In the genomic region with DNA sequence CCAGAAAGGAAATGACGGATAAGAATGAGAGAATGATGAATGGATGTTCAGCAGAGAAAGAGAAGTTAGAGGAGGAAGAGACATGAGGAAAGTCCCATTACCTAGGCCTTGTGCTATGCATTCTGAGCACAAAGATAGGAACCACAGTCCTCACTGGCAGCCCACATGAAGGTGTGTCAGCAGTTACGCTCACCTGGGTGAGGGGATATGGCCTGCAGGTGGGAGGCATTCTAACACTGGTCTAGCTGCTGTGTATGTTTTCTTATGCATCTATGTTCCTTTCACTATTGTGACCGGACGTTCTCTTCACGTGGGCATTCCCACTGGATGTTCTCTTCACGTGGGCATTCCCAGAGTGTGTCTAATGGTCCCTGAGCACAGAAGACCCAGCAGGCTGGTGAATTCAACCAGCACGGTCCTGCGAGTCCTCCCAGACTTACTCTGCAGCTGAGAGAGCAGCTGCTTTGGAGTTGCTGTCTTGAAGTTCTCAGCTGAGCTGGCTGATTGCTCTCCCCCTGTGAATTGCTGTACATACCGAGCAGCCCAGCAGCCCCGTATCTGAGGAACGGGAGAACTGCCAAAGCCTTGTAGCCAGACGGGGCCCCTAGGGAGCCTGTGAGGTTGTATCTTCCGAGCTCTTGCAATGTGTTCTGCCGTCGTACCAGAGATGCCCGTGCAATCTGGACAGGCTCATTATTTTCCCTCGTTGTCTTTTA, we compare ENCODE assay signal across 8 mouse cellular contexts.
DNase-seq lines count a peak whose midpoint lies in the region; ATAC-seq lines count a peak whose summit lies in the region.

No protein-coding gene starts in this region.

- H3K27ac ChIP-seq in heart, embryonic 10.5 days, result no peak overlapping the region
- no peak overlapping the region for H3K27ac ChIP-seq in intestine, embryonic 16.5 days (ENCODE audit: low read length)
- peak overlapping the region; percentile 70 for H3K27ac ChIP-seq in neural tube, embryonic 15.5 days (replicated peaks)

- H3K4me1 ChIP-seq in heart, embryonic 10.5 days, result peaks cover 6% of the 10 kb centered on the region
- H3K4me1 ChIP-seq in intestine, embryonic 16.5 days (ENCODE audit: control insufficient read depth, insufficient read depth, low read length), result no peaks in the 10 kb centered on the region
- peaks cover 31% of the 10 kb centered on the region for H3K4me1 ChIP-seq in neural tube, embryonic 15.5 days

- DNase-seq in heart, embryonic 10.5 days (ENCODE audit: low spot score), result peak; percentile 77
- DNase-seq in heart, postnatal 25 days (ENCODE audit: low spot score), result no peak
- peak; percentile 50 for DNase-seq in testis, postnatal 10 days (ENCODE audit: low spot score)
- DNase-seq in testis, postnatal 14 days (ENCODE audit: low spot score), result no peak
- no peak for DNase-seq in adipocyte (ENCODE audit: low spot score)
- DNase-seq in B cell, adult 2 months, result no peak

- no peak overlapping the region for H3K4me2 ChIP-seq in intestine, embryonic 16.5 days (ENCODE audit: low read depth, low read length)
- H3K4me2 ChIP-seq in neural tube, embryonic 15.5 days, result peak overlapping the region; percentile 39

- no peaks in the 10 kb centered on the region for H3K9me3 ChIP-seq in heart, embryonic 10.5 days
- H3K9me3 ChIP-seq in intestine, embryonic 16.5 days (ENCODE audit: control insufficient read depth, low read length), result no peaks in the 10 kb centered on the region
- H3K9me3 ChIP-seq in neural tube, embryonic 15.5 days (replicated peaks), result no peaks in the 10 kb centered on the region

- intact Hi-C loops in heart, postnatal 25 days (cut with DNase I), result no loop called here

- H3K36me3 ChIP-seq in heart, embryonic 10.5 days, result no peaks in the 10 kb centered on the region
- no peaks in the 10 kb centered on the region for H3K36me3 ChIP-seq in intestine, embryonic 16.5 days (ENCODE audit: control insufficient read depth, insufficient read depth, low read length)
- no peaks in the 10 kb centered on the region for H3K36me3 ChIP-seq in neural tube, embryonic 15.5 days

- 55% methylated on average over 17 of the region's 17 CpGs for WGBS in heart, embryonic 10.5 days
- WGBS in intestine, embryonic 16.5 days, result 59% methylated on average over 17 of the region's 17 CpGs
- WGBS in neural tube, embryonic 15.5 days, result 22% methylated on average over 17 of the region's 17 CpGs

- peaks cover 67% of the 10 kb centered on the region for H3K27me3 ChIP-seq in heart, embryonic 10.5 days (ENCODE audit: insufficient read depth, poor library complexity, severe bottlenecking)
- H3K27me3 ChIP-seq in intestine, embryonic 16.5 days (replicated peaks; ENCODE audit: control insufficient read depth, insufficient read depth, low read length), result no peaks in the 10 kb centered on the region
- no peaks in the 10 kb centered on the region for H3K27me3 ChIP-seq in neural tube, embryonic 15.5 days (replicated peaks)

- peak; percentile 31; the same call in 1 of the 2 replicates for ATAC-seq in intestine, embryonic 16.5 days
- peak; percentile 78 for ATAC-seq in neural tube, embryonic 15.5 days (ENCODE audit: low FRiP score)

- H3K4me3 ChIP-seq in heart, embryonic 10.5 days, result no peak overlapping the region
- H3K4me3 ChIP-seq in intestine, embryonic 16.5 days (ENCODE audit: low read length), result no peak overlapping the region
- H3K4me3 ChIP-seq in neural tube, embryonic 15.5 days (replicated peaks), result no peak overlapping the region

- H3K9ac ChIP-seq in intestine, embryonic 16.5 days (ENCODE audit: low read depth, low read length), result no peak overlapping the region
- H3K9ac ChIP-seq in neural tube, embryonic 15.5 days (replicated peaks), result no peak overlapping the region

Comparison
In these comparisons a context has a peak if more than half of its experiments do, and no peak if none do; other contexts are left out.
1. DNase-seq: peak in heart, embryonic 10.5 days (single experiment) and testis, postnatal 10 days (single experiment); none in heart, postnatal 25 days (single experiment), testis, postnatal 14 days (single experiment), adipocyte (single experiment) and B cell, adult 2 months (0 of 2).